Mouse (Mus musculus): ENCODE measurements around the gene Thap2. TPM values are rescaled to one million over a fixed set of nuclear protein-coding genes. Genes with fewer than 3 reads are reported as not detected.
A peak's percentile ranks its signal among the peaks of the same experiment; 100 is the strongest.

Gene Thap2
- total RNA-seq (2021), result 10 to 100 TPM; 13.0 to 18.3 TPM

DNA sequence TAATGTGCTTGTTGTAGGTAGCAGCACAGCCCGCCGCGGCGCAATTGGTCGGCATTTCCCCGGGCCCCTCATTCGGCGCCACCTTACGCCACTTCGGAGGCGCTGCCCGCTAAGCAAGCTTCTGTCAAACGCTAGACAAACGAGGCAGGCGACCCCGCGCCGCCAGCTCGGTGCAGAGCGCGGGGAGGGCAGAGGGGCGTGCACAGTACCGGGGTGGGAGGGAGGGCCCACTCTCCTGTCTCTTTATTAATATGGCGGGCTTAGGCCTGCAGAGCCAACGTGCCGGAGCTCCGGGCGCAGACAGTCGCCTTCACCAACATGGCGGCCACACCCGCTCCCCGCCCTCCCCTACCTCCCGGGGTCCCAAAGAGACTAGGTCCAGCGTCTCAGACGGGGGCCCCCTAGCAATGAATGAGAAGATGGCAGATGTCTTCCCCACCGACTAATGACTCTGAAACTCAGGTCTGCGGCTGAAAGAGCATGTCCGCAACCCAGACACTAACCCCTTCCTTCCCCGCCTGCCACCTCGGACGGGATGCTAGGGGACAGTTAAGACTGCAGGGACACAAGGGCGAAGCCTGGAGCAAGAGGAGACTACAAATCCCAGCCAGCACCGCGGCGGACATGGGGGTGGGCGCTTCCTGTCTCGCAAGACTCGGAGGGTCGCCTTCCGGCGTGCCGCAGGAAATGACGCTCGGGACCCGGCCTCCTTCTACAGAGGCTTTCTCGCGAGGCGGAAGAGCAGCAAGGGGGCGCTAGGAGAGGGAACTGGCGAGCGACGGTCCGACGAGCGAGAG, at the start of gene Thap2, which contains the start of gene Zfc3h1:
TSS of gene Thap2 (minus strand) at position 223 of the 797 bp plus-strand sequence.
TSS of gene Zfc3h1 (plus strand) at position 739 of the 797 bp plus-strand sequence.
- intact Hi-C loops (cut with DNase I), result loop anchor here (5.0 kb wide), 1 partner anchor 67 kb away; the partner anchor contains the start of gene Rab21
- DNase-seq, result peak; percentile 99

DNA sequence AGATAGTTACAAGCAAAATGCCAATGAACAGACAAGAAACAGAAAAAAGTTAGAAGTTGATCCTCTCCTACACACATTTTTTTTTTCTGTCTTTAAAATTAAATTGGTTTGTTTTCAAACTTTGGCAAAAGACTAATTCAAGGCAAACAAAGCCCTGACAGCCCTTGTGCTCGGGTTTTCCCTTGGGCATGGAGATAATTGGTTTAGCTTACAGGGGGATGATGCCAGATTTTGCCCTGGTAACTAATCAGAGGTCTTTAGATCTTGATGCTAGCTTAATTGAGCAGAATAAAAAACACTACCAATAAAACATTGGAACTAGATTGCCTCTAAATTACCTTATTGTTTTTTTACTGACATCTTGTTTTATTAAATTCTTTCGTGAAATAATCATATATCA, 41.1 kb upstream of the Thap2 start:
- intact Hi-C loops (cut with DNase I), result loop anchor here (10.0 kb wide), 1 partner anchor 559 kb away; no protein-coding TSS in a partner anchor
- no peak for DNase-seq

DNA sequence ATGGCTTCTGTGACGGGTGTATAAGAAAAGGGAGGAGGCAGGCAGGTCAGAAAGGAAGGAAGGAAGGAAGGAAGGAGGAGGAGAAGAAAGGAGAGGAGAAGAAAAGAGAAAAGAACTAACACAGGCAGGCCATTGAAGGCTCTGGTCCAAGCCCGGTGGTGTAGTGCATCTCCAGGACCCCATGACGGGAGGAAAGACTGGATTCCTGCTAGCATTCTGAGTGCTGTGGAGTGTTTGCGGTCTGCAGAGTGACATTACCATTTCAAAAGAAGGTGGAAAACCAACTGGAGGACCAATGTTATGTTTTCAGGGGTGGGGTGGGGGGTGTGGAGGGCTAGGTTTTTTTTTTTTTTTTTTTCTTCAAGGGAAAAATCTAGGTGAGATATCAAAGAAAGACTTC, 37.7 kb upstream of the Thap2 start:
- intact Hi-C loops (cut with DNase I), result loop anchor here (10.0 kb wide), 1 partner anchor 563 kb away; no protein-coding TSS in a partner anchor
- DNase-seq, result no peak

DNA sequence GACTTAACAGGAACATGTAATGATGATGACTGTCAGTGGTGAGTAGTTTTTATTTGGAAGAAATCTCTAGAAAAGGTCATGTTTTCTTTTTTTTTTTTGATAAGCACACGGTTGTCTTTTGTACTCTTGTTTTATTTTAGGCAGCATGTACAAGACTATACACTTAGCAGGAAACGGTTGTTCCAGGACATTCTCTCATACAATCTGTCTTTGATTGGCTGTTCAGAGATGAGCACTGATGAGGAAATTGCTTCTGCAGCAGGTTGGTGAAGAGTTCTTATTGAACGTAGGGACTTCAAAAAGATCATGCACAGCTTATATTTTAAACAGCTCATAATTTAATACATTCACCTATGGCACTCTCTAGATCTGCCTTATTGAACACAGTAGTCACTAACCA, 29.8 kb upstream of the Thap2 start:
- intact Hi-C loops (cut with DNase I), result loop anchor here (10.0 kb wide), 1 partner anchor 781 kb away; no protein-coding TSS in a partner anchor
- DNase-seq, result no peak

DNA sequence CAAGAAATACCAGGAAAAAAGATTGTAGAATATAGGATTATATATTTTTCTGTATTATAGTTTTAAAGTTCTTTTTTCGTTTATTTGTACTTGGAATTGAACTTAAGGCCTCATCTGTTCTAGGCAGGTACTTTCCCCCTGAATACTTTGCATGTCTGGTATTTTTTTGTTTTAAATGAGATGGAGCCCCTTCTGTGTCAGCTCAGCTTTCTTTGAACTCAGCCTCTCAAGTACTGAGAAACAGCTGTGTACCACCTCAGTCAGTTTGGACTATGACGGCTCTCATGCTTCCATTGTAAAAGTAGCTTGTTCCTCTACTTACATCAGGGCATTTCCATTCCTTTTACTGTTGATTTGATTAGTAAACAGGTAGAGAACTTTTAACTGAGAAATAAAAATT, 29.3 kb upstream of the Thap2 start:
- no peak for DNase-seq
- intact Hi-C loops (cut with DNase I), result loop anchor here (10.0 kb wide), 1 partner anchor 781 kb away; no protein-coding TSS in a partner anchor

DNA sequence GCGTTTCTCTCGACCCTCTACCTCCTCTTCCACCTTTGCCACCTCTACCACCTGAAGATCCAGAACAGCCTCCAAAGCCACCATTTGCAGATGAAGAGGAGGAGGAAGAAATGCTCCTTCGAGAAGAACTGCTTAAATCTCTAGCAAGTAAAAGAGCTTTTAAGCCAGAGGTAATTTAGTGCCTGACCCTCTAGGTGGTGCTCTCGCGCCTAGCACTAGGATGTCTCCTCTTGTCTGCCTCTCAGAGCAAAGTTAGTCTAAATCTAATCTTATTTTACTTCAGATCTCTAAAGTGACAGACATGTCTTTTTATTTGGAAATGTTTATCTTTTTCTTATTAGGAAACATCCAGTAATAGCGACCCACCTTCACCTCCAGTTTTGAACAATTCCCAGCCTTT, 22.1 kb upstream of the Thap2 start:
- peak; percentile 60 for DNase-seq
- intact Hi-C loops (cut with DNase I), result loop anchor here (5.0 kb wide), 1 partner anchor 211 kb away; no protein-coding TSS in a partner anchor

DNA sequence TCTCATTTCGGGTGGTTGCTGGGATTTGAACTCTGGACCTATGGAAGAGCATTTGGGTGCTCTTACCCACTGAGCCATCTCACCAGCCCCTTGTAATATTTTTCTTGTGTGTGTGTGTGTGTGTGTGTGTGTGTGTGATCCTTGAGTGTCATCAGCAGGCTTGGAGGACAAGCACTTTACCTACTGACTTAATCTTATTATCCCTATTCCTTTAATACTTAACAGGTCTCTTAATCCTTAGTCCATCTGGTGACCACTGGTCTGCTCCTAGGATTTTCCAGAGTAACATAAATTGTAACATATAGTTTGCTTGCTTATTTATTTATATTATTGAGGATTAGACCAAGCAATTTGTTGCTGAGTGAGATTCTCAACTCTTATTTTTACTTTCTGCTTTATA, 7.7 kb upstream of the Thap2 start:
- intact Hi-C loops (cut with DNase I), result no loop called here
- DNase-seq, result no peak

DNA sequence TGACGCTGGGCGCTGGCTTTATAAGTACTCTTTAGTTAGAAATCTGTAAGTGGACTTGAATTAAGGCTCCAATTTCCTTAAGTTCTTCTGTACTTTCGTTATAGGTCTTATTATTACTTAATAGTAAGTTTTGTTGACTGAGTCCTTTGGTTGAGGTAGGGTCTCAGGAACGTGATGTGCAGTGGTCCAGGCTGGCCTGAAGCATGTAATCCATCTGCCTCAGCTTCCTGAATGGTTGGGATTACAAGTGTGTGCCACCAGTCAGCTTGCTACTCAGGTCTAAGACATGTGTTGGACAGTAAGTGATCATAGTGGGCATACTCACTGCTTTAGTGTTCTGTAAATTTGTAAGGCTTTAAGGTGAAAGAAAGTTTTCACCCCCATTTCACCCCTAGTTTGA, 6.8 kb upstream of the Thap2 start:
- no peak for DNase-seq
- intact Hi-C loops (cut with DNase I), result no loop called here

DNA sequence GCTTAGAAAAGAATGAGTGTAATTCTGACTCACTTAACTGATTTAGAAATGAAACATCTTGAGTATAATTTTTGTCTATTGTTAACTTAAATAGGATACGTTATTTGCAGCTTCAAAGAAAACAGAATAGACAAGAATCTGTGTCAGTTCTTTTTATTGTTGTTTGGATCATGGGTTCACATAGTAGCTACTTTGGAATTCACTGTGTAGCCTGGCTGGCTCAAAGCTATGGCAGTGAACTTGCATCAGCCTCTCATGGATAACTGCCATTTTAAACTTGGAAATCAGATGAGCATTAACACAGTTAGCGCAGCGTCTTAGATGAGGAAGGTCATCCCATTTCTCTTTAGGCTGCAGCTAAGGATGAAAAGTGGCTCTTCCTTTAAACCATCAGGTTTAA, 3.6 kb upstream of the Thap2 start:
- DNase-seq, result no peak
- intact Hi-C loops (cut with DNase I), result no loop called here

DNA sequence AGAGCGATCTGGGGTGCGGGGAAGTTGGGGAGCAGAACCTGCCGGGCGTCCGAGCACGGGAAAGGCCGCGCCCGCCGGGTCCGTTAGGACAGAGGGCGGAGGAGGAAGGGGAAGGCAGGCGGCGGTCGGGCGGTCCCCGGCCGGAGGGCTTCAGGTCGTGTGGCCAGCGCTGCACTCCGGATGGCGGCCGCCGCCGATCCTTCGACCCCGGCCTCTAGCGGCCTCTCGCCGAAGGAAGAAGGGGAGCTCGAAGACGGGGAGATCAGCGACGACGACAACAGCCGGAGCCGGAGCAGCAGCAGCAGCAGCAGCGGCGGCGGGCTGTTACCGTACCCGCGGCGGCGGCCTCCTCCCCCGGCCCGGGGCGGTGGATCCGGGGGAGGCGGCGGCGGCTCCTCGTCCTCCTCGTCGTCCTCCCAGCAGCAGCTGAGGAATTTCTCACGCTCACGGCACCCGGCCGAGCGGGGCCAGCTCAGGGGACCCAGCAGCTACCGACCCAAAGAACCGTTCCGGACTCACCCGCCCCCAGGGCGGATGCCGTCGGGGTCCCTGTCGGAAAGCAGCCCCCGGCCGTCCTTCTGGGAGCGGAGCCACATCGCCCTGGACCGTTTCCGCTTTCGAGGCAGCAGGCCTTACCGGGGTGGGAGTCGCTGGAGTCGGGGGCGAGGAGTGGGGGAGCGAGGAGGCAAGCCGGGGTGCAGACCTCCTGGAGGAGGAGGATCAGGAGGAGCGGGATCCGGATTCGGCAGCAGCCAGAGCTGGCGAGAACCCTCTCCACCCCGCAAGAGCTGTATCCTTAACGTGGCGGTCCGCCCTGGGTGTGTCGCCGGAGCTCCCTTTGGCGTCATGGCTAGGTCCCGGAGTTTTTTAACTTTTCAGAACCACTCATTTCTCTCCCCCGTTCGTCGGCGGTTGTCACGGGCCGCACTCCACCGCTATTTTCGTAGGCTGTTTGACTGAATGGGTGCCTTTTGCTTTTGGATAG, 1.1 kb upstream of the Thap2 start:
- intact Hi-C loops (cut with DNase I), result no loop called here
- DNase-seq, result peak; percentile 61

DNA sequence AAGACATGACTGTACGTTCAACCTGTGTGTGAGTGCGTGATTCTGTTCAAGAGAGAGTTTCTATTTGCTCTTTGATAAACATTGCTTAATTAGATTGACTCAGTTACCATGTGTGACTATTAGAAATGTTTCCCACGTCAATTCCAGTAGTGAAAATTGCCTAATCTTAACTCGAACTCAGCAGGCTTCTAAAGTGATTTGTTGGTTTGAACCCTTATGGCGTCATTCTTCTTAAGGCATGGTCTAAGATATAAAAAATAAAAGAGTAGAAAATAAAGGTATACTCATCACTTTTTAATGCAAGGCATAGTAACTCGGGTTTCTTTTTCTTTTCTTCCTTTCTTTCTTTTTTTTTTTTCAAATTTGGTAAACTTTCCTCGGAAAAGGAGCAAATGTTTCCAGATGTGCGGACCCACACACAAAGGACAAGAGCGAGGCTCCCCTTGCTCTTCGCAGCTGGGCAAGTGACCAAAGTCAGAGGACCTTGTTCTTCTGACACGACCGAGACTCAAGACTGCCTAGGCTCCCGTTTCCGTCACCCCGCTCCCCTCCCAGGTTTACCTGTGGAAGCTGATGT, 511 bp downstream of the Thap2 start:
- intact Hi-C loops (cut with DNase I), result loop anchor here (5.0 kb wide), 1 partner anchor 66 kb away; the partner anchor contains the start of gene Rab21
- DNase-seq, result no peak

DNA sequence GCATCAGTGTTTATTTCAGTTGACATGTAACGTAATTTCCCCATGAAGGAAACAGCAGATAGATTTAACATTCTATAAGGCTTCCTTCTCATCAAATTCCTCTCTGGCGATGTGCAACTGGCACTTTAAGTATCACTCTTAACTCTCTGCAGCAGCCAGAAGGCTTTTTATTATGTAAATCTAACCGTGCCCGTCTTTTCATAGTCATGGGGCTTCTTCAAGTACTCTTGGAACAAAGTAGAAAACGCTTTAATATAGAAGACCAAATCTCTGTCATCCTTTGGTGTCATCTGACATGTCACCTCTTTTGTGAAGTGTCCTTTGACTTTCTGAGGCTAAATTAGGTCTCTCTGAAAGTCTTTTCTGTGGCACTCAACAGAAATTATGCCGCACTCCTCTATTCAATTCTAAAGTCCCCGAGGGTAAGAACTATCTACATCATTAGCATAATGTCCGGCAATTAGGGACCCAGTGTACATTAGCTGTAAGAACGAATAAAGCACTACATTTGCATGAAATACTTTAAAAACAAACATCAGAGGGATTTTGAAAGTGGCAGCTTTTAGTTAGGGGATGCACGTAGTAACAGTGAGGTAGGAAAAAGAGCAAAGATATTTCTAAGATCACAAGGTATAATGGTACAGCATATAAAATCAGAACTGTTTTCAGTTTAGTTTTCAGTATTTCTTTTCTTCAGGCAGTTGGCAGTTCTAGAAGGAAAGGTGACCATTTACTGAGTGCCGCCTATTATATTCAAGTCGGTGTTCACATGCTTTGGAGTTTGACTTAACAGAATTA, 1.2 kb downstream of the Thap2 start:
- intact Hi-C loops (cut with DNase I), result loop anchor here (5.0 kb wide), 1 partner anchor 66 kb away; the partner anchor contains the start of gene Rab21

DNA sequence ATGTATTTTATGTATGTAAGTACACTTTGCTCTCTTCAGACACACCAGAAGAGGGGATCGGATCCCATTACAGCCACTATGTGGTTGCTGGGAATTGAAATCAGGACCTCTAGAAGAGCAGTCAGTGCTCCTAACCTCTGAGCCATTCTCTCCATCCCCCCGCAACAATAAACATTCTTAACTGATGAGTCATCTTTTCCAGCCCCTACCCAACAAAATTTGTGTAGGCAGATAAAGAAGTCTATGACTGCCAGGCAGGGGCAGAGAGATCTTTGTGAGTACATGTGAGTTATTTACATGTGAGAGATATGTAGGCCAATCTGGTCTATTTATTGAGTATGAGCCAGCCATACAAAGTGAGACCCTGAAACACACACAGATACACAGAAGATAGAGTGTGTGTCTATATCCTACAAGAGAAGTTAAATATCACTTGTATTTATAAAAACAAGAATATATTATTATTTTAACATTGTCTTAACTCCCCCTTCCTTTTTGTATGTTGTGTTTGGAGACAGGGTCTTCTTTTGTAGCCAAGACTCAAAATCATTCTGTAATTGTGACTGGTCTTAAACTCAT, 2.6 kb downstream of the Thap2 start:
- intact Hi-C loops (cut with DNase I), result loop anchor here (5.0 kb wide), 1 partner anchor 64 kb away; the partner anchor contains the start of gene Rab21
- no peak for DNase-seq

More for the DNA sequence above, 1.2 kb downstream of the Thap2 start:
- DNase-seq, result no peak

DNA sequence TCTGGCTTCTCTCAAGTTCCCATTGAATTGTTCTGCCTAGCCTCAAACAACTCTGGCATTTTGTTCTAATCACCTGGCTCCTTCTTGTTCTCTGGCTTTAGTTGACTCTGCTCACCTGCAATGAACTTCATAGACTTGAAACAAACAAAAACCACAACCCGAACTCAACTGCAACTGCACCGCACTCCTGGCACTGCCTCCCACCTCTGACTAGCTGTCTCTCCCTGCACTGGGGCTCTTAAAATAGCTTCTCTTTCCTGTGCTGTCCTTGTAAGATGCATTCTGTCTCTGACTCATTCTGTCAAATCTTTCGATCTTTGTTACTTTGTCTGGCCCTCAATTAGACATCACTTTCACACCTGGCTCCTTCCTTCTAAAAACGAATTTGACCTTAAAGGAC, 21.1 kb downstream of the Thap2 start:
- intact Hi-C loops (cut with DNase I), result no loop called here
- no peak for DNase-seq

DNA sequence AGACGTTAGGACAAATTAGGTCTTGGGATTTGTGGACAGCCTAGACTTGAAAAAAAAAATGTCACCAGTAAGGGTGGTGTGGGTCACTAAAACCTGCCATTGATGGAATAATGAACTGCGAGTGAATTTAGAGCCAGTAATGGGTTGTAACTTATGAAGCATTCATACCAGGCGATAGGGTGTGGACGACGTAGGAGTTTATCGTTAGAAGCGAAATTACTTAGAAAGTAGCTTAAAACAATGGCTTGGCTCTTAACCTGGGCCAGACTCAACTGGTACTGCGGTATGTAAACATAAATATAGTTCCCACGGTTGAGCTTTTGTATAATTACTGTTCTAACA, 21.6 kb downstream of the Thap2 start:
- intact Hi-C loops (cut with DNase I), result no loop called here
- DNase-seq, result no peak

DNA sequence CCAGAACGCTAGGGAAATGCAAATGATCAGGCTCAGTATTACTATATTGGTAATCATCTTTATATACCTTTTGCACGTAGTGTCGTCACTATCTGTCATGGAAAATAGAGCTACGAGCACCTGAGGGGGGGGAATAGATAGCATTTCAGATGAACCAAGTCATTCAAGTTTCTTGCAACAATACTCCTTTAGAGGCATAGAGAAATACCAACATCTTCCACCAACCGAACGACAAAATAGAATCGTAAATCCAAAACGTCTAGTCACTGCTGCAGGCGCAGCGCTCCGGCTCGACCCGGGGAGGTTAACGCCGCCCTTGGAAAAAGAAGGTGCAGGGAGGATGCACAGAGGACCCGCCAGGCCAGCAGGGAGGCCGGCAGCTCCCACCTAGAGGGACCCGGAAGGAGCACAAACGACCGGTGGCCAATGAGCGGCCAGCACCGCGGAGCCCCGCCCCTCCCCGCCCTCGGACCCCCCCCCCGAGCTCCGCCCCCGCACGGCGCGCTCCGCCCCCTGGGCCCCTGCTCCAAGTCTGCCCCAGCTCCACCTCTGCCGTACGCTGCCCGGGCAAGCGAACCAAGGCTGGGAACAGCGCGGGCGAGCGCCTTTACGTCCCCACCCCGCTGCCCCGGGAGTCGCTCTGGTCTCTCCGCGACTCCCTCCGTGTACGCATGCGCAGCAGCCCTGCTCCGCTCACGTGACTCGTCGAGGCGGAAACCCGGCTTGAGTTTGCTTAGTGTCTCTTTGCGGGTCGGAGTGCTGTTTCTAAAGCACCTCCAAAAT, 22.2 kb downstream of the Thap2 start, which contains the start of gene Tmem19:
TSS of gene Tmem19 (minus strand) at position 662 of the 783 bp plus-strand sequence.
- intact Hi-C loops (cut with DNase I), result no loop called here

DNA sequence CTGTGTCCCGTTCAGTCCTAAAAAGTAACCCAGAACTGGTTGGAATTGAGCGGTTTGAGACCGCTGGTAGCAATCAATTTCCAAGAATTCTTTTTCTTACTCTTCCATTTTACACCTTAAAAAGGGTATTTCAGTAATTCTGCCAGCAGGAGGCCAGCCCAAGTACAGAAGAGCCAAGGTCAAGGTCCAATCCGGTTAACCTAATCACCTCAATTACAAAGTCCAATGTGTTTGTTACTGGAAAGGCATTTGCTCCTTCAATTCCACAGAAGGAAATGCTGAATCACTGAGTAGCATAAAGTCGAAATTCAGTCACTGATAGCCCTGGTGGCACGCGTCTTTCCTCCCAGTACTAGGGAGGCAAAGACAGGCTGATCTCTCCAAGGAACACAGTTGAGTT, 25.2 kb downstream of the Thap2 start:
- intact Hi-C loops (cut with DNase I), result no loop called here

More for the DNA sequence above, 22.2 kb downstream of the Thap2 start, which contains the start of gene Tmem19:
- peak; percentile 99 for DNase-seq

DNA sequence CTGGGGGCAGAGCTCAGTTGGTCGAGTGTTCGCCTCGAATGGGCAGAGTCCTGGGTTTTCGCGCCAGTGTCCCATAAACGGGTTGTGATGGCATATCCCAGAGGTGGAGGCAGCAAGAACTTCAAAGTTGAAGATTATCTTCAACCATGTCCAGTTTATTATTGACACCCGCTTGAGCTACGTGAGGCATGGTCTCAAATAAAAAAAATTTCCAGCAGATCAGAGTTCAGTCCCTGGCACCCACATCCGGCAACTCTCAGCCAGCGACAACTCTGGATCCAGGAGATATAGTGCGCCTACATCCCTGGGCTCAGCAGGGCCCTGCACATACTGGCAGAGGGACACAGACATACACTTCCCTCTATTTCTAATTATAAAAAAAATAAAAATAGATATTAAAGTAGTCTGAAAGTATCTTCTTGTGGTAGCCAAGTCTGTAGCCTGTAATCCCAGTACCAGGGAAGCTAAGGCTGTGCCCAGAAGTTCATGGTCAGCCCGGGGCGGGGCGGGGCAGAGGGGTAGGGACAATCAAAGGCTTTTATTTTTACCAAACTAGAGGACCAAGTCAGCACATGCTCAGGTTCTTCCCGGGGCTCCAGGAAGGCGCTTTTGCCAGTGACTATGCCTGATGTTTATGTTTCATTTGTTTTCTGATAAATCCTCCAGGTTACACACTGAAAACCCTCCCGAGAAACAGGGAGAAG, 25.9 kb downstream of the Thap2 start:
- DNase-seq, result no peak
- intact Hi-C loops (cut with DNase I), result no loop called here

More for the DNA sequence above, 25.2 kb downstream of the Thap2 start:
- no peak for DNase-seq

All from left cerebral cortex, postnatal 4 days (tissue).